Mouse (Mus musculus): ENCODE data around the gene Thra.

Thra gene

GRCm38 (mm10) chr11:98781851-98782512 is 41.5 kb downstream of the Thra start:
- peak; percentile 73 for DNase-seq

- peak; percentile 70 for DNase-seq
Observed at GRCm38 (mm10) chr11:98782651-98783235, 42.3 kb downstream of the Thra start.

GRCm38 (mm10) chr11:98783236-98783696 is 42.8 kb downstream of the Thra start:
- DNase-seq = peak; percentile 99

GRCm38 (mm10) chr11:98784139-98784538 is 43.7 kb downstream of the Thra start:
- DNase-seq = peak; percentile 56

- peak; percentile 62 for DNase-seq
Observed at GRCm38 (mm10) chr11:98785214-98785613, 44.8 kb downstream of the Thra start.

GRCm38 (mm10) chr11:98785772-98786281 is 45.4 kb downstream of the Thra start:
- DNase-seq = peak; percentile 89

GRCm38 (mm10) chr11:98786359-98787214 is 46.1 kb downstream of the Thra start:
- DNase-seq = peak; percentile 96

GRCm38 (mm10) chr11:98787229-98787628 is 46.8 kb downstream of the Thra start:
- no peak for DNase-seq

GRCm38 (mm10) chr11:98787691-98788090 is 47.3 kb downstream of the Thra start:
- no peak for DNase-seq

GRCm38 (mm10) chr11:98788139-98788538 is 47.7 kb downstream of the Thra start:
- no peak for DNase-seq

- DNase-seq = peak; percentile 92
Observed at GRCm38 (mm10) chr11:98788550-98789218, 48.2 kb downstream of the Thra start.

- peak; percentile 60 for DNase-seq
Observed at GRCm38 (mm10) chr11:98789219-98789807, 48.9 kb downstream of the Thra start.

GRCm38 (mm10) chr11:98789824-98790223 is 49.4 kb downstream of the Thra start:
- peak; percentile 24 for DNase-seq

GRCm38 (mm10) chr11:98790631-98791205 is 50.3 kb downstream of the Thra start:
- DNase-seq = peak; percentile 24

GRCm38 (mm10) chr11:98791448-98791847 is 51.0 kb downstream of the Thra start:
- DNase-seq = peak; percentile 23

GRCm38 (mm10) chr11:98792081-98792480 is 51.6 kb downstream of the Thra start:
- DNase-seq = peak; percentile 31

- peak; percentile 89 for DNase-seq
Observed at GRCm38 (mm10) chr11:98794469-98795014, 54.1 kb downstream of the Thra start.

- peak; percentile 93 for DNase-seq
Observed at GRCm38 (mm10) chr11:98795015-98795713, 54.7 kb downstream of the Thra start, which contains the start of gene Msl1. TSS of gene Msl1 (plus strand) at chr11:98795516.

- DNase-seq = peak; percentile 73
Observed at GRCm38 (mm10) chr11:98795714-98796514, 55.5 kb downstream of the Thra start.

Data from cerebellum, adult 9-11 months (tissue).